Mouse (Mus musculus) MEL (cell line): ENCODE results near the gene Asf1b. TPM values are rescaled to one million over a fixed set of nuclear protein-coding genes. Genes with fewer than 3 reads are reported as not detected.

ENCODE experiments used
- DNase-seq: peaks from one replicate; pipeline ENCODE4 v3.0.0; 2011; ENCODE audit warnings: low read depth, low spot score
- H3K27ac ChIP-seq: 2 replicates; pipeline ENCODE4 v1.5.1; 2012; ENCODE audit warnings: low read depth, mild to moderate bottlenecking, control low read depth, low read length, moderate library complexity; ENCODE audit not compliant: control insufficient read depth
- H3K27me3 ChIP-seq, 2 experiments: fragments of 150-350 bp in 1 of 2; sonication (generic) in 1 of 2; 2 replicates each; pipeline ENCODE4 v1.6.1; 2012; ENCODE audit warnings: low read length in 2 of 2, mild to moderate bottlenecking in 2 of 2, improper control_type of control experiment in 1 of 2, moderate library complexity in 1 of 2; ENCODE audit not compliant: insufficient read depth in 2 of 2, control insufficient read depth in 1 of 2
- H3K36me3 ChIP-seq, 2 experiments: 2 replicates each; pipeline ENCODE4 v1.6.1; 2012 to 2014; ENCODE audit warnings: low read length in 2 of 2, improper control_type of control experiment in 1 of 2, inconsistent platforms in 1 of 2, mild to moderate bottlenecking in 1 of 2; ENCODE audit not compliant: insufficient read depth in 2 of 2, control insufficient read depth in 1 of 2
- H3K4me1 ChIP-seq, 2 experiments: fragments of 150-350 bp in 1 of 2; sonication (generic) in 1 of 2; 2 replicates each; pipeline ENCODE4 v1.6.1; 2012; ENCODE audit warnings: low read length in 2 of 2, improper control_type of control experiment in 1 of 2, mild to moderate bottlenecking in 1 of 2; ENCODE audit not compliant: insufficient read depth in 2 of 2, control insufficient read depth in 1 of 2
- H3K4me3 ChIP-seq, 2 experiments: fragments of 150-350 bp in 1 of 2; sonication (generic) in 1 of 2; 2 replicates each; pipeline ENCODE4 v1.5.1; 2012; ENCODE audit warnings: low read depth in 2 of 2, low read length in 2 of 2, mild to moderate bottlenecking in 2 of 2, moderate library complexity in 2 of 2, control low read depth in 1 of 2, improper control_type of control experiment in 1 of 2; ENCODE audit not compliant: control insufficient read depth in 1 of 2, insufficient read depth in 1 of 2
- H3K79me2 ChIP-seq: 2 replicates; pipeline ENCODE4 v1.6.1; 2012; ENCODE audit warnings: mild to moderate bottlenecking, low read length, moderate library complexity; ENCODE audit not compliant: control insufficient read depth, poor library complexity, insufficient read depth
- H3K9ac ChIP-seq: 2 replicates; pipeline ENCODE4 v1.6.1; 2012; ENCODE audit warnings: low read depth, mild to moderate bottlenecking, control low read depth, low read length, moderate library complexity; ENCODE audit not compliant: control insufficient read depth, poor library complexity, severe bottlenecking
- H3K9me3 ChIP-seq: fragments of 150-350 bp; sonication (generic); replicated peaks from 2 replicates; pipeline ENCODE4 v1.6.1; 2012; ENCODE audit warnings: mild to moderate bottlenecking, low read length, improper control_type of control experiment, moderate library complexity; ENCODE audit not compliant: insufficient read depth
- BHLHE40 ChIP-seq: IDR thresholded peaks from 2 replicates; pipeline ENCODE4 v1.6.1; 2012; ENCODE audit warnings: low read depth, mild to moderate bottlenecking, inconsistent platforms, low read length, improper control_type of control experiment, borderline replicate concordance
- CHD1 ChIP-seq: IDR thresholded peaks from 2 replicates; pipeline ENCODE4 v1.6.1; 2012; ENCODE audit warnings: low read depth, mild to moderate bottlenecking, inconsistent platforms, low read length, improper control_type of control experiment
- CTCF ChIP-seq, 3 experiments: IDR thresholded peaks in 2 of 3; conservative IDR thresholded peaks in 1 of 3; 2 replicates each; pipeline ENCODE4 v1.5.1; 2011 to 2012; ENCODE audit warnings: low read length in 3 of 3, low read depth in 2 of 3, mild to moderate bottlenecking in 2 of 3, improper control_type of control experiment in 1 of 3, inconsistent platforms in 1 of 3, mixed read lengths in 1 of 3, moderate library complexity in 1 of 3; ENCODE audit not compliant: control insufficient read depth in 1 of 3, insufficient read depth in 1 of 3, poor library complexity in 1 of 3, severe bottlenecking in 1 of 3
- ELF1 ChIP-seq: IDR thresholded peaks from 2 replicates; pipeline ENCODE4 v1.6.1; 2014; ENCODE audit warnings: low read depth, mild to moderate bottlenecking, inconsistent platforms, low read length, improper control_type of control experiment, moderate library complexity
- EP300 ChIP-seq, 2 experiments: IDR thresholded peaks; 2 replicates each; pipeline ENCODE4 v1.6.1; 2011; ENCODE audit warnings: improper control_type of control experiment in 2 of 2, low read length in 2 of 2, low read depth in 1 of 2, mild to moderate bottlenecking in 1 of 2
- ETS1 ChIP-seq: IDR thresholded peaks from 2 replicates; pipeline ENCODE4 v1.6.1; 2012; ENCODE audit warnings: low read depth, mild to moderate bottlenecking, inconsistent platforms, low read length, improper control_type of control experiment, moderate library complexity
- GABPA ChIP-seq: IDR thresholded peaks from 2 replicates; pipeline ENCODE4 v1.6.1; 2012; ENCODE audit warnings: low read depth, mild to moderate bottlenecking, inconsistent platforms, low read length, improper control_type of control experiment, moderate library complexity
- HCFC1 ChIP-seq: IDR thresholded peaks from 2 replicates; pipeline ENCODE4 v1.6.1; 2012; ENCODE audit warnings: low read depth, mild to moderate bottlenecking, inconsistent platforms, low read length, improper control_type of control experiment, moderate library complexity
- MAFK ChIP-seq: IDR thresholded peaks from 2 replicates; pipeline ENCODE4 v1.6.1; 2011; ENCODE audit warnings: low read depth, mild to moderate bottlenecking, low read length, improper control_type of control experiment, borderline replicate concordance
- MAX ChIP-seq: IDR thresholded peaks from 2 replicates; pipeline ENCODE4 v1.6.1; 2011; ENCODE audit warnings: low read length, improper control_type of control experiment
- MAZ ChIP-seq: IDR thresholded peaks from 2 replicates; pipeline ENCODE4 v1.6.1; 2012; ENCODE audit warnings: low read depth, mild to moderate bottlenecking, inconsistent platforms, low read length, improper control_type of control experiment
- MEF2A ChIP-seq: IDR thresholded peaks from 2 replicates; pipeline ENCODE4 v1.6.1; 2014; ENCODE audit warnings: low read depth, mild to moderate bottlenecking, inconsistent platforms, low read length, improper control_type of control experiment; ENCODE audit not compliant: poor library complexity, insufficient replicate concordance, severe bottlenecking; ENCODE audit errors: extremely low read depth
- MYB ChIP-seq: IDR thresholded peaks from 2 replicates; pipeline ENCODE4 v1.6.1; 2011; ENCODE audit warnings: mild to moderate bottlenecking, low read depth, low read length, improper control_type of control experiment
- MYC ChIP-seq: IDR thresholded peaks from 2 replicates; pipeline ENCODE4 v1.6.1; 2011; ENCODE audit warnings: low read depth, mild to moderate bottlenecking, low read length, improper control_type of control experiment, moderate library complexity
- POLR2A ChIP-seq, 2 experiments: IDR thresholded peaks; 2 replicates each; pipeline ENCODE4 v1.6.1; 2011 to 2012; ENCODE audit warnings: low read length in 2 of 2, mild to moderate bottlenecking in 2 of 2, control low read depth in 1 of 2, improper control_type of control experiment in 1 of 2, low read depth in 1 of 2, moderate library complexity in 1 of 2; ENCODE audit not compliant: control insufficient read depth in 1 of 2, insufficient read depth in 1 of 2, poor library complexity in 1 of 2
- POLR2AphosphoS2 ChIP-seq: IDR thresholded peaks from 2 replicates; pipeline ENCODE4 v1.6.1; 2011; ENCODE audit warnings: low read length, improper control_type of control experiment
- POLR2AphosphoS5 ChIP-seq: IDR thresholded peaks from 2 replicates; pipeline ENCODE4 v1.6.1; 2012; ENCODE audit warnings: low read depth, borderline replicate concordance, mild to moderate bottlenecking, inconsistent platforms, low read length, moderate library complexity, mixed read lengths
- RAD21 ChIP-seq: IDR thresholded peaks from 2 replicates; pipeline ENCODE4 v1.6.1; 2011; ENCODE audit warnings: mild to moderate bottlenecking, low read depth, low read length, improper control_type of control experiment
- RCOR1 ChIP-seq: IDR thresholded peaks from 2 replicates; pipeline ENCODE4 v1.6.1; 2012; ENCODE audit warnings: low read depth, mild to moderate bottlenecking, inconsistent platforms, low read length, improper control_type of control experiment
- SIN3A ChIP-seq: IDR thresholded peaks from 2 replicates; pipeline ENCODE4 v1.6.1; 2012; ENCODE audit warnings: low read length, improper control_type of control experiment, inconsistent platforms
- TBP ChIP-seq: IDR thresholded peaks from 2 replicates; pipeline ENCODE4 v1.8.0; 2011; ENCODE audit warnings: low read depth, low read length, improper control_type of control experiment
- USF1 ChIP-seq: IDR thresholded peaks from 2 replicates; pipeline ENCODE4 v1.6.1; 2014; ENCODE audit warnings: low read depth, mild to moderate bottlenecking, inconsistent platforms, low read length, improper control_type of control experiment, moderate library complexity
- USF2 ChIP-seq, 2 experiments: IDR thresholded peaks; 2 replicates each; pipeline ENCODE4 v1.6.1; 2011 to 2012; ENCODE audit warnings: improper control_type of control experiment in 2 of 2, low read length in 2 of 2, borderline replicate concordance in 1 of 2, inconsistent platforms in 1 of 2, low read depth in 1 of 2, mild to moderate bottlenecking in 1 of 2; ENCODE audit not compliant: insufficient read depth in 1 of 2
- ZKSCAN1 ChIP-seq: IDR thresholded peaks from 2 replicates; pipeline ENCODE4 v1.6.1; 2012; ENCODE audit warnings: low read depth, mild to moderate bottlenecking, inconsistent platforms, low read length, improper control_type of control experiment, moderate library complexity
- ZMIZ1 ChIP-seq: IDR thresholded peaks from 2 replicates; pipeline ENCODE4 v1.6.1; 2012; ENCODE audit warnings: low read depth, mild to moderate bottlenecking, inconsistent platforms, low read length, improper control_type of control experiment, moderate library complexity
- ZNF384 ChIP-seq: IDR thresholded peaks from 2 replicates; pipeline ENCODE4 v1.6.1; 2012; ENCODE audit warnings: low read depth, mild to moderate bottlenecking, inconsistent platforms, low read length, improper control_type of control experiment
- polyA plus RNA-seq, 2 experiments: library from polyadenylated mRNA; stranded (reverse) in 1 of 2; unstranded in 1 of 2; fragments of >175 nt in 1 of 2; fragments of >200 nt in 1 of 2; gene quantifications; 2 replicates each; pipeline versions ENCODE4 v1.2.1 to v1.2.4; 2012; ENCODE audit warnings: low replicate concordance in 2 of 2, low read depth in 1 of 2; ENCODE audit not compliant: insufficient read length in 2 of 2, insufficient read depth in 1 of 2, missing spikeins in 1 of 2
- total RNA-seq: library from RNA; depleted of rRNA; stranded (reverse); fragments of 300-350 nt; gene quantifications from 2 replicates; pipeline ENCODE4 v1.2.3, GENCODE M21; 2012

The Asf1b gene
- total and polyA plus RNA-seq, 3 experiments: 84.3 to 137 (median 113) TPM

DNA sequence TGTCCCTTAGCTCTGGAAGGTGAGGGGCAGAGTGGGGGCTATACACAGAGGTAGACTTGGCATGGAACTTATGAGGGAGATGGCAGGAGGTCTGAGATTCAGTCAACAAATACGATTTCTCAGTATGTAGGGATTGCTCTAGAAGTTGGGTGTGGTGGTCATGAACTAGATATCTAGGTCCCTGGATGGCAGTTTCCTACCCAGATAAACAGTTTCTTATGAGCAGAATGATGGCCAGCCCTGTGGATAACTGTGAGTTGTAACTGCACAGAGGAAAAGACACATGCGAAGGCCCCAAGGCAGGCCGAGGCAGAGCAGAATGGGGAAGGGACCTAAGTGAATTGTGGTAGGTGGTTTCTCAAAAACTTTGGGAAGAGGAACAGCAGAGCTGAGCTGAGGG, 41.1 kb upstream of the Asf1b start:
- peak overlapping the region; percentile 24; the same call in 1 of the 2 replicates for H3K27ac ChIP-seq
- H3K36me3 ChIP-seq: peaks cover 0 to 24% of the 10 kb centered on the region in 2 experiments; a peak in 2 of 4 replicates
- H3K27me3 ChIP-seq: no peaks in the 10 kb centered on the region
- peaks cover 10 to 37% of the 10 kb centered on the region in 2 experiments for H3K4me1 ChIP-seq
- no peak overlapping the region for H3K9ac ChIP-seq
- H3K9me3 ChIP-seq: no peaks in the 10 kb centered on the region
- TF ChIP-seq GABPA: no peak
- TF ChIP-seq ELF1: no peak
- TF ChIP-seq MAZ: no peak
- no peak for TF ChIP-seq ETS1
- TF ChIP-seq BHLHE40: no peak
- peak; percentile 77; the same call in 1 of the 2 replicates for TF ChIP-seq RCOR1
- no peak for TF ChIP-seq MEF2A
- 0 out of 2 replicates have a peak, but pooled peaks have one; percentile 23 for TF ChIP-seq MAX
- TF ChIP-seq USF1: no peak
- TF ChIP-seq MYC: no peak
- no peak for TF ChIP-seq CTCF (IDR thresholded peaks at IDR 0.05 in 2 of 3, conservative IDR thresholded peaks at IDR 0.05 in 1 of 3; ENCODE audit: control insufficient read depth in 1 of 3, insufficient read depth in 1 of 3, low read depth in 2 of 3, low read length in 3 of 3, poor library complexity in 1 of 3, severe bottlenecking in 1 of 3)
- no peak for TF ChIP-seq CHD1
- no peak for TF ChIP-seq ZKSCAN1
- no peak for TF ChIP-seq POLR2AphosphoS5
- 0 out of 2 replicates have a peak, but pooled peaks have one; percentile 26 for TF ChIP-seq MYB
- no peak for TF ChIP-seq HCFC1
- TF ChIP-seq POLR2A (IDR thresholded peaks at IDR 0.05; ENCODE audit: control insufficient read depth in 1 of 2, insufficient read depth in 1 of 2, low read depth in 1 of 2, low read length in 2 of 2, poor library complexity in 1 of 2): no peak
- no peak for TF ChIP-seq MAFK
- no peak for TF ChIP-seq RAD21
- TF ChIP-seq USF2 (IDR thresholded peaks at IDR 0.05; ENCODE audit: borderline replicate concordance in 1 of 2, insufficient read depth in 1 of 2, low read depth in 1 of 2, low read length in 2 of 2): no peak
- TF ChIP-seq EP300 (IDR thresholded peaks at IDR 0.05; ENCODE audit: low read depth in 1 of 2, low read length in 2 of 2): peak in 1 of 2 experiments; percentile 61; a peak in 2 of 4 replicates
- no peak for TF ChIP-seq ZMIZ1
- no peak for TF ChIP-seq ZNF384
- no peak for TF ChIP-seq SIN3A
- TF ChIP-seq TBP: no peak
- TF ChIP-seq POLR2AphosphoS2: no peak
- H3K79me2 ChIP-seq: peaks cover 4% of the 10 kb centered on the region; the same call in 1 of the 2 replicates
- no peak overlapping the region for H3K4me3 ChIP-seq
- peak; percentile 54 for DNase-seq
